Mouse (Mus musculus): ENCODE measurements at regions not wholly inside any gene's neighbourhood (a gene's known extent, or its start where the extent isn't known, plus 50 kb on each side); places are given as distances from the start of the nearest gene placed in this dataset.

- Histone ChIP-seq H3K36me3 (ENCODE audit: control insufficient read depth, insufficient read depth, low read length) (no peaks in the 10 kb centered on the region), H3K27me3 (ENCODE audit: control insufficient read depth, insufficient read depth, low read length) (no peaks in the 10 kb centered on the region), H3K9me3 (ENCODE audit: control insufficient read depth, low read depth, low read length) (no peaks in the 10 kb centered on the region), H3K27ac (ENCODE audit: low read length) (no peak overlapping the region), H3K4me1 (ENCODE audit: control insufficient read depth, insufficient read depth, low read length) (no peaks in the 10 kb centered on the region), H3K4me2 (replicated peaks; ENCODE audit: low read depth, low read length) (no peak overlapping the region), H3K4me3 (ENCODE audit: low read depth, low read length) (no peak overlapping the region), H3K9ac (replicated peaks; ENCODE audit: low read depth, low read length) (no peak overlapping the region)
- 68% methylated on average over 4 of the region's 4 CpGs for WGBS
- no peak for ATAC-seq (ENCODE audit: insufficient number of reproducible peaks, insufficient read depth, low FRiP score, low read depth)
These were observed 657.0 kb downstream of the Mecom start for GRCm38 (mm10) chr3:29890764-29891163.

DNA sequence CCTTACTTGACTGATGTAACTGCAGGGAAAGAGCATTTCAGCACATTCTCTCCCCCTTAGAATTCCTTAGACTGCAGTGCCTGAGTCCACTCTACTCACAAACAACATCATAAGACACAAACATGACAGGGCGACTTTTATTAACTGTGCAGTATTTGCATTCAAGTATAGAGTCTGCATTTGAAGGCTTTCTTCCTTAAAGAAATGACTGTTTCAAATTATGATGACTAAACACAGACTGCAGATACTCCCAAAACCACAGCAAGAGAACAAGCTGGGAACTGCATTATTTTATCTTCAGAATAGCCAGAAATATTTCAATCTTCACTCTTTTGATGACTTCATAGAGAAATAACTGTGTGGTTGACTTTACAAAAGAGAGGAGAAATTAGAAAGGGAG, 657.5 kb downstream of the Mecom start:
- no peak overlapping the region for H3K4me2 ChIP-seq (replicated peaks; ENCODE audit: low read depth, low read length)
- H3K27me3 ChIP-seq (ENCODE audit: control insufficient read depth, insufficient read depth, low read length) = no peaks in the 10 kb centered on the region
- no peaks in the 10 kb centered on the region for H3K36me3 ChIP-seq (ENCODE audit: control insufficient read depth, insufficient read depth, low read length)
- 61% methylated on average over 1 of the region's 1 CpGs for WGBS
- no peak overlapping the region for H3K27ac ChIP-seq (ENCODE audit: low read length)
- no peak overlapping the region for H3K4me3 ChIP-seq (ENCODE audit: low read depth, low read length)
- ATAC-seq (ENCODE audit: insufficient number of reproducible peaks, insufficient read depth, low FRiP score, low read depth) = no peak
- H3K9ac ChIP-seq (replicated peaks; ENCODE audit: low read depth, low read length) = no peak overlapping the region
- no peaks in the 10 kb centered on the region for H3K4me1 ChIP-seq (ENCODE audit: control insufficient read depth, insufficient read depth, low read length)
- H3K9me3 ChIP-seq (ENCODE audit: control insufficient read depth, low read depth, low read length) = no peaks in the 10 kb centered on the region

DNA sequence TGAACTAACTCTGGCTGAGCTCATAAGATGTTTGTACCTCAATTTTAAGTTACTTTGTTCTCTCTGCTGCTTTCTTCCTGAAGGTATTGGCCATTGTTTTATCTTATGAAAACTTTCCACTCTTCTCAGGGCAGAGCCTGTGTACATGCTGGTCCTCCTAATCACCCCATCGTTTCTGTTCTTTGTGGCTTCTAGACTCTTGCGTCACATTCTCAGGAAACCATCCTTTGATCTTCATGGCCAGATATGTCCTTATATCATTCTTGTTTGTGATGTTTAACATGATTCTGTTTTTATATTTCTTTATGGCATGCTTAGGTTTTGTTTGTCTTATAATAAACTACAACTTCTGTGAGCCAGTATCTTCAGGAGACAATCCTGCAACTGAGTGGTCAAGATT, 658.2 kb downstream of the Mecom start:
- H3K4me2 ChIP-seq (replicated peaks; ENCODE audit: low read depth, low read length) = no peak overlapping the region
- no peaks in the 10 kb centered on the region for H3K4me1 ChIP-seq (ENCODE audit: control insufficient read depth, insufficient read depth, low read length)
- H3K9ac ChIP-seq (replicated peaks; ENCODE audit: low read depth, low read length) = no peak overlapping the region
- no peaks in the 10 kb centered on the region for H3K27me3 ChIP-seq (ENCODE audit: control insufficient read depth, insufficient read depth, low read length)
- WGBS = 90% methylated on average over 2 of the region's 2 CpGs
- no peak overlapping the region for H3K27ac ChIP-seq (ENCODE audit: low read length)
- H3K4me3 ChIP-seq (ENCODE audit: low read depth, low read length) = no peak overlapping the region
- ATAC-seq (ENCODE audit: insufficient number of reproducible peaks, insufficient read depth, low FRiP score, low read depth) = no peak
- H3K36me3 ChIP-seq (ENCODE audit: control insufficient read depth, insufficient read depth, low read length) = no peaks in the 10 kb centered on the region
- no peaks in the 10 kb centered on the region for H3K9me3 ChIP-seq (ENCODE audit: control insufficient read depth, low read depth, low read length)

GRCm38 (mm10) chr3:29879966-29880365, 667.8 kb downstream of the Mecom start:
- no peaks in the 10 kb centered on the region for H3K27me3 ChIP-seq (ENCODE audit: control insufficient read depth, insufficient read depth, low read length)
- no peaks in the 10 kb centered on the region for H3K9me3 ChIP-seq (ENCODE audit: control insufficient read depth, low read depth, low read length)
- H3K4me1 ChIP-seq (ENCODE audit: control insufficient read depth, insufficient read depth, low read length) = no peaks in the 10 kb centered on the region
- 60% methylated on average over 3 of the region's 3 CpGs for WGBS
- ATAC-seq (ENCODE audit: insufficient number of reproducible peaks, insufficient read depth, low FRiP score, low read depth) = no peak
- H3K36me3 ChIP-seq (ENCODE audit: control insufficient read depth, insufficient read depth, low read length) = no peaks in the 10 kb centered on the region
- no peak overlapping the region for H3K4me2 ChIP-seq (replicated peaks; ENCODE audit: low read depth, low read length)
- H3K9ac ChIP-seq (replicated peaks; ENCODE audit: low read depth, low read length) = no peak overlapping the region
- no peak overlapping the region for H3K27ac ChIP-seq (ENCODE audit: low read length)
- H3K4me3 ChIP-seq (ENCODE audit: low read depth, low read length) = no peak overlapping the region

GRCm38 (mm10) chr3:29875768-29876167, 672.0 kb downstream of the Mecom start:
- no peak overlapping the region for H3K9ac ChIP-seq (replicated peaks; ENCODE audit: low read depth, low read length)
- no peak for ATAC-seq (ENCODE audit: insufficient number of reproducible peaks, insufficient read depth, low FRiP score, low read depth)
- H3K36me3 ChIP-seq (ENCODE audit: control insufficient read depth, insufficient read depth, low read length) = no peaks in the 10 kb centered on the region
- H3K4me2 ChIP-seq (replicated peaks; ENCODE audit: low read depth, low read length) = no peak overlapping the region
- no peak overlapping the region for H3K27ac ChIP-seq (ENCODE audit: low read length)
- H3K4me3 ChIP-seq (ENCODE audit: low read depth, low read length) = no peak overlapping the region
- no peaks in the 10 kb centered on the region for H3K9me3 ChIP-seq (ENCODE audit: control insufficient read depth, low read depth, low read length)
- H3K4me1 ChIP-seq (ENCODE audit: control insufficient read depth, insufficient read depth, low read length) = no peaks in the 10 kb centered on the region
- no peaks in the 10 kb centered on the region for H3K27me3 ChIP-seq (ENCODE audit: control insufficient read depth, insufficient read depth, low read length)
- WGBS = 79% methylated on average over 5 of the region's 5 CpGs

DNA sequence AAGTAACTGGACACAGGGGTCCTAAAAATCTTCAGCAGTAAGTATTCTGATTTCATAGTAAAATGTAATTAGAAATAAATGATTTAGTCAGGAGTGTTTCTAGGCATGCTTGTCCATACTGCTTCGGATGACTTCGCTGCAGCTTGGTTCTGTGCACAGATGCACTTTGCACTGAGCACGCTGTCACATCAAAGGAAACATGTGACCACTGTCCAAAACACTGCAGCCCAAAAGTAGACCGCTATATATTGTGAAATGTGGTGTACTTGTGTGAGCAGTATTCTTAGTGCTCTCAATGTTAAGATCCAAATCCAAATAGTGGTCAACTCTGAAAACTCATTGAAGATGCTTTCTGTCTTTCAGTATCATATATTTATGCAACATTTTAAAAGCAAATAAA, 685.4 kb downstream of the Mecom start:
- Histone ChIP-seq H3K27me3 (ENCODE audit: control insufficient read depth, insufficient read depth, low read length) (no peaks in the 10 kb centered on the region), H3K9ac (replicated peaks; ENCODE audit: low read depth, low read length) (no peak overlapping the region), H3K27ac (ENCODE audit: low read length) (no peak overlapping the region), H3K9me3 (ENCODE audit: control insufficient read depth, low read depth, low read length) (no peaks in the 10 kb centered on the region), H3K4me2 (replicated peaks; ENCODE audit: low read depth, low read length) (no peak overlapping the region), H3K36me3 (ENCODE audit: control insufficient read depth, insufficient read depth, low read length) (no peaks in the 10 kb centered on the region), H3K4me1 (ENCODE audit: control insufficient read depth, insufficient read depth, low read length) (no peaks in the 10 kb centered on the region), H3K4me3 (ENCODE audit: low read depth, low read length) (no peak overlapping the region)
- 89% methylated on average over 4 of the region's 4 CpGs for WGBS
- ATAC-seq (ENCODE audit: insufficient number of reproducible peaks, insufficient read depth, low FRiP score, low read depth) = no peak

GRCm38 (mm10) chr3:29852465-29852864, 695.3 kb downstream of the Mecom start:
- H3K4me2 ChIP-seq (replicated peaks; ENCODE audit: low read depth, low read length) = no peak overlapping the region
- H3K27ac ChIP-seq (ENCODE audit: low read length) = no peak overlapping the region
- no peaks in the 10 kb centered on the region for H3K9me3 ChIP-seq (ENCODE audit: control insufficient read depth, low read depth, low read length)
- no peaks in the 10 kb centered on the region for H3K36me3 ChIP-seq (ENCODE audit: control insufficient read depth, insufficient read depth, low read length)
- H3K9ac ChIP-seq (replicated peaks; ENCODE audit: low read depth, low read length) = no peak overlapping the region
- no peaks in the 10 kb centered on the region for H3K4me1 ChIP-seq (ENCODE audit: control insufficient read depth, insufficient read depth, low read length)
- no peak overlapping the region for H3K4me3 ChIP-seq (ENCODE audit: low read depth, low read length)
- 63% methylated on average over 3 of the region's 3 CpGs for WGBS
- H3K27me3 ChIP-seq (ENCODE audit: control insufficient read depth, insufficient read depth, low read length) = no peaks in the 10 kb centered on the region
- ATAC-seq (ENCODE audit: insufficient number of reproducible peaks, insufficient read depth, low FRiP score, low read depth) = no peak

DNA sequence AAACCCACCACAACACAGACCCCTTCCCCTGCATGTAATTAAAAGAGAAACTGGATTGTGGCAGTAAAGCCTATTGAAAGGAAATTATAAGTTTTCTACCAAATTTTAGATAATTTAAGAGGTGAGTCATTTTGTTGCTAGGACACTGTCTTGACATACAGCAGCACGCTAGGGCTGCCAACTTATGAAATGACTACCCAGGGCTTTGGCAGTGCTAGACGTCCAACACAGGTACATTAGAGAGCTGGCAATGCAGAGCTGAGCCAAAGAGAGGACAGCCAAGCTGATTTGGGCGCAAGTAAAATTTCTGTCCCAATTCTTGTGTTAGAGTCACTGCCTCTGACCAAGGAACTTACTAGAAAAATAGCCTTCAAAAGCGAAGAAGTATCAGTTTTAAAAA, 712.4 kb downstream of the Mecom start:
- H3K9me3 ChIP-seq (ENCODE audit: control insufficient read depth, low read depth, low read length) = no peaks in the 10 kb centered on the region
- no peaks in the 10 kb centered on the region for H3K4me1 ChIP-seq (ENCODE audit: control insufficient read depth, insufficient read depth, low read length)
- H3K36me3 ChIP-seq (ENCODE audit: control insufficient read depth, insufficient read depth, low read length) = no peaks in the 10 kb centered on the region
- no peak overlapping the region for H3K4me3 ChIP-seq (ENCODE audit: low read depth, low read length)
- no peak overlapping the region for H3K9ac ChIP-seq (replicated peaks; ENCODE audit: low read depth, low read length)
- ATAC-seq (ENCODE audit: insufficient number of reproducible peaks, insufficient read depth, low FRiP score, low read depth) = no peak
- no peaks in the 10 kb centered on the region for H3K27me3 ChIP-seq (ENCODE audit: control insufficient read depth, insufficient read depth, low read length)
- no peak overlapping the region for H3K27ac ChIP-seq (ENCODE audit: low read length)
- 74% methylated on average over 4 of the region's 4 CpGs for WGBS
- no peak overlapping the region for H3K4me2 ChIP-seq (replicated peaks; ENCODE audit: low read depth, low read length)

- Histone ChIP-seq H3K4me1 (ENCODE audit: control insufficient read depth, insufficient read depth, low read length) (no peaks in the 10 kb centered on the region), H3K27ac (ENCODE audit: low read length) (no peak overlapping the region), H3K9ac (replicated peaks; ENCODE audit: low read depth, low read length) (no peak overlapping the region), H3K27me3 (ENCODE audit: control insufficient read depth, insufficient read depth, low read length) (no peaks in the 10 kb centered on the region), H3K9me3 (ENCODE audit: control insufficient read depth, low read depth, low read length) (no peaks in the 10 kb centered on the region), H3K4me3 (ENCODE audit: low read depth, low read length) (no peak overlapping the region), H3K4me2 (replicated peaks; ENCODE audit: low read depth, low read length) (no peak overlapping the region), H3K36me3 (ENCODE audit: control insufficient read depth, insufficient read depth, low read length) (no peaks in the 10 kb centered on the region)
- no peak for ATAC-seq (ENCODE audit: insufficient number of reproducible peaks, insufficient read depth, low FRiP score, low read depth)
- WGBS = 53% methylated on average over 2 of the region's 2 CpGs
These were observed 712.9 kb downstream of the Mecom start for GRCm38 (mm10) chr3:29834884-29835283.

All from stomach, embryonic 14.5 days (tissue).